Mouse (Mus musculus) CD4-positive helper T cell, adult 2 months (primary cell): ENCODE results near the gene Kcnn3.

ENCODE experiments used
- DNase-seq: peaks from one replicate; pipeline ENCODE4 v3.0.0-alpha.2; 2012; ENCODE audit warnings: low read depth, missing footprints, low spot score

Gene Kcnn3

GRCm38 (mm10) chr3:89613526-89614523 lies 93.9 kb downstream of the Kcnn3 start:
- no peak for DNase-seq

- peak; percentile 17 for DNase-seq
Measured at GRCm38 (mm10) chr3:89616861-89617260, 96.9 kb downstream of the Kcnn3 start.

DNA sequence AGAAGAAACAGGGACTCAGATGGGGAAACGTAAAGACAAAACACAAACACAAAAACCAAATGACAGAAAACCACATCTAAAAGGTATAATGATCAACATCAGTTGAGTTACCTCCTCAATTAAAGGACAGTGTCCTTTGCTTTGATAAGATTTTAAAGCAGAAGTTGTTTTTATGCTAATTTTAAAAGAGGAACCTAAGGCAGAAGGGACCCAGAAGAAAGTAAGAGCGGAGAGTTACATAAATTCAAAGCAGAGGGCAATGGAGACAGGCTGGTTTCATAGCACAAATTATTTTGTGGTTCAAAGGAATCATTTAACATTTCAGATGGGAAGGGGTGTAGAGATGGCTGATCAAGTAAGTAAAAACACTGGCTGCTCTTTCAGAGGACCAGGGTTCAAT lies 97.4 kb downstream of the Kcnn3 start:
- DNase-seq = no peak

- no peak for DNase-seq
Measured at GRCm38 (mm10) chr3:89622825-89623224, 102.9 kb downstream of the Kcnn3 start.

DNA sequence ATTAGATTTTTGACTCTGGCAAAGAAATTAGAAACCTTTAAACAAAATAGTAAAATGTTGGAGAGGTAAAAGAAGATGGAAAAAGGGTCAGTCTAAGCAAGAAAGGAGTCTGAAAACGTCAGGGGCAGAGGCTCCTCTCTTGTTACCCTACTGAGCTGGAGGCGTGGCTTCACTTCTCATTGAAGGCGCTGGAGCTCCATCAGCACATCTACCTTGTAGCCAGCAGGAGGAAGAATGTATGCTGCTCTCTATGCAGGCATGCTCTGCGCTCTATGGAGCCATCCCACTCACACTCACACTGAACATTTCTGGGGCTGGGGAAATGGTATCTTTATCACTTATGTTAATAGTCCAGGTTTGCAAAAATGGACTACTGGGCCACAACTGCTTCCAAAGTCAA lies 103.6 kb downstream of the Kcnn3 start:
- no peak for DNase-seq

DNA sequence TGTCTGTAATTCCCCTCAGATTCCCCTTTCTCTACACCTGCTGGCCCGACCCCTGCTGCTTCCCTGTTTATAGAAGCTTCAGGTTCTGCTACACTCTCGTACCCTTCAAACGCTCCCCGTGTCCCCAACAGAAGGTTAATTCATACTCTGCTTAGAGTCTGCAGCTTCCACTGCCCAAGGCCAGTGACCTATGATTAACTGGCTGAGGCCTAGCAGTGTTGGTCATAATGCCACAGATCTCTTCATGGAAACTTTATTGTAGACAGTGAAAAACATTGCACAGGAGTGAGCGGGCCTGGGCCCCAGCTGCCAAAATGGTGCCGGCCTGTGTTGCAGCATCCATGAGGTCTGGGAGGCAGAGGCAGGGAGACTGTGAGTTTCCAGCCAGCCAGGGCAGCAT lies 104.0 kb downstream of the Kcnn3 start:
- DNase-seq = no peak

- DNase-seq = no peak
Measured at GRCm38 (mm10) chr3:89624814-89625445, 105.0 kb downstream of the Kcnn3 start.

DNA sequence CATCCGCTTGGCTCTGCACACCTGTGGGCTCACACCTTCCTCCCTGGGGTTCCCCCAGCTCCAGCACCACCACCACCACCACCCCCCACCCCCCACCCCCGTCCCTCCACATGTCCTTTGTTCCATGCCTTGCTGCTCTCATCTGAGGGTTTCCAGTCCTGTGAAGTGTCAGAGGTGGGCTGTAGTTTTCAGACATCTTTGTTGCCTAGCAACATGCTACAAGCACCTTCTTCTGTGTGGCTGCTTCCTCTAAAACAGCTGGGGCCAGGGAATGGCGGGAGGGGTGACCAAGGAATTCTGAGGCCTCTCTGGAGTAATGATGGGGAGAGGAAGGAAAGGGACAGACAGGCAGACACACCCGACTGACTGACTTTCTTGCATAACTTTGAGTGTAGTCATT lies 106.6 kb downstream of the Kcnn3 start:
- no peak for DNase-seq

- DNase-seq = no peak
Measured at GRCm38 (mm10) chr3:89629811-89630210, 109.8 kb downstream of the Kcnn3 start.

DNA sequence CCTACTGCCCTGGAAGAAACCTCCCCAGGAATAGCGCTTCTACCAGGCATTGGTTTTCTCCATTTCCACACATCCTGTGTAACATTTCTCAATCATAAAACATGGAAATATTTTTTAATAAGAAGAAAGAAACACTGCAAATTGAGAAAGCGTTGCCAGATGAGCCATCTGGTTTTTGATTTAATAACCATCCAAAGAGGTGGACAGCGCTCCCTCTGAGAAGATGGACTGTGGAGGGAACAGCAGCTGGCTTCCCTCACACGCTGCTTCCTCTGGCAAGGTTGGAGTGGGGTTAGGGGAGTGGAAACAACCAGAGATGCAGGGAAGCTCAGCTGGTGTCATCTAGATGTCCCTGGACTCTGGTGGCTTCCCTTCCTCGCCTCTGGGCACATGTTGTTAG lies 111.8 kb downstream of the Kcnn3 start:
- DNase-seq = no peak

GRCm38 (mm10) chr3:89633531-89633930 lies 113.6 kb downstream of the Kcnn3 start:
- DNase-seq = no peak

DNA sequence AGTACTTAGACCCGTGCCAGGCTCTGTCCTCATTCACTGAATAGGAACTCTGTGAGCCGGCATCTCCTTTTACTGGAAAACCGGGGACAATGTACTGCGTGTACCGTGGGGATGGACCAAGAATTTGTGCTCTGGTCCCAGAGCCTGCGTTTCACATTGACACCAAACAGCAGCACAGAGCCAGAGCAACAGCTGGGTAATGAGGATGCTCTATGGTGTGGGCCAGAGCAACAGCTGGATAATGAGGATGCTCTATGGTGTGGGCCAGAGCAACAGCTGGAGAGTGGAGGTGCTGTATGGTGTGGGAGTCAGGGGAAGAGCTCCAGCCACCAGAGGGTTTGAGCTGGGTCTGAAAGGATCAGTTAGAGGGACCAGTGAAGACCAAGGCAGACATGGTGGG lies 114.0 kb downstream of the Kcnn3 start:
- no peak for DNase-seq

GRCm38 (mm10) chr3:89640804-89641203 lies 120.8 kb downstream of the Kcnn3 start:
- DNase-seq = peak; percentile 16

DNA sequence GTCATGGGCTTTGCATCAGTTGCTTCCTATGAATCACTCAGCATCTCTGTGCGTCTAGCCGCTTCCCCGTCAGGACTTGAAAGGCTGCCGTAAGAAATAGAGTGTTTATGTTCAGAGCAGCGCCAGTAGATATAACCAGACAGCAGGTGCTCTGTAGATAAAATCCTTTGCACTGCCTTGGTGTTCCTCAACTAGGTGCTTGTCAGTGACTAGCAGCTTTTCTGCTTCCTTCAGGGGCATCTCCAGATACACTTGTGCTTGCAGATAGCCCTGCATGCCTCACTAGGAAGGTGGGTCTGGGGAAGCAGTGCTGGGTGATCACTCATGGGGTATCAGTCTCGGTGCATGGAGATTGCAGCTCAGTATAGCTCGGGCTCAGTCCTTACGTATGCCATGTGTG lies 123.4 kb downstream of the Kcnn3 start:
- no peak for DNase-seq

DNA sequence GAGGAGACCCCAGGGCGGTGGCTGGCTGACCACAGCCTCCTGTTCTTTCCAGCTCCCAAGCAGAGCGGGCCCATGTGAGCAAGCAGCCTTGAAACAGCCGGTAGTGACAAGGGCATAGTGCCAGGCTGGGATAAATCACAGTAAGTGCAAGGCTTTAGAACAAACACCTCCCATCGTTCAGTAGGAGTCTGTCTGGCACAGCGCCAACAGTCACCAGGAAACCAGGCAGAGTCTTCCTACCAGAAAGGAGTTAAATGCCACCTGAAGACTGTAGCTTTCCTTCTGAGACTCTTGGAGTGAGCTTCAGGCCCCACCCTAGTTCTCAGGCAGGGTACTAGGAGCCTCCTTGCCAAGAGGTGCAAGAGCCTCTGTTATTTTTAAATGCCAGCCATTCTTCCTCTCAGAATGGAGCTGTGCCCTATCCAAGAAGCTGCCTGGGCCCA lies 126.9 kb downstream of the Kcnn3 start:
- no peak for DNase-seq

GRCm38 (mm10) chr3:89647268-89647874 lies 127.4 kb downstream of the Kcnn3 start:
- no peak for DNase-seq

GRCm38 (mm10) chr3:89649890-89650289 lies 129.9 kb downstream of the Kcnn3 start:
- no peak for DNase-seq

- DNase-seq = no peak
Measured at GRCm38 (mm10) chr3:89653231-89653954, 133.4 kb downstream of the Kcnn3 start.

DNA sequence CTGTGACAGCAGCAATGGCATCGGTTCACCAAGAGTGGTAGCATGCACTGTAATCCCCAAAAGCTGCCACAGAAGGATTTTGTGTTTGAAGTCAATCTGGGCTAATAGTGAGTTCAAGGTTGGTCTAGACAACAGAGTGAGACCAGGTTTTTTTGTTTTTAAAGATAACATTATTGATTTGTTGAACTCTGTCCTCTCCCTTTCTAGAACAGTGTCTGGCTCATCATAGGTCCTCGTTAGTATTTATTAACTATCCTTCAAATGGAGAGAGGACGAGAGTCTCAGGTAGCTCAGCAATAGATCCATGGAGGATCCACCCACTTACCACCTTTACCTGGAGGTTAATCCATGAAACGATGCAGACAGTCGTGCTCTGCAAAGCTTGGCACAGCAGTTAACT lies 137.1 kb downstream of the Kcnn3 start:
- no peak for DNase-seq

DNA sequence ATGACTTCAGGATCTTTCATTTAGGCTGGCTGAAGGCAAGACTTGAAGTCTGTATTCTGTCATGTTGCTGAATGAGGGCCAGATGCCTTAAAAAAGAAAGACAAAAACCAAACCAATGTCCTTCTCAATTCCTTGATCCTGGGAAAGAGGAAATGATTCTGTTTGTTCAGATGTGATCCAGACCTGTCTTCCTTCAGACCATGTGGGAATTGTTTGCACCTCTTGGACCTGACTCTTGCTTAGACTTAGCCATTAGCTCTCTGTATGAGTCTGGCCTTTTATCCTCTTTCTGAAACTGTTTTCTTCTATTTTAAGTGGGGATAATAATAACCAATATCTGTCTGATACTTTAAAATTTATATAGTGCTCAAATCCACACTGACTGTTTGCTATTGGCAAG lies 138.5 kb downstream of the Kcnn3 start:
- no peak for DNase-seq

DNA sequence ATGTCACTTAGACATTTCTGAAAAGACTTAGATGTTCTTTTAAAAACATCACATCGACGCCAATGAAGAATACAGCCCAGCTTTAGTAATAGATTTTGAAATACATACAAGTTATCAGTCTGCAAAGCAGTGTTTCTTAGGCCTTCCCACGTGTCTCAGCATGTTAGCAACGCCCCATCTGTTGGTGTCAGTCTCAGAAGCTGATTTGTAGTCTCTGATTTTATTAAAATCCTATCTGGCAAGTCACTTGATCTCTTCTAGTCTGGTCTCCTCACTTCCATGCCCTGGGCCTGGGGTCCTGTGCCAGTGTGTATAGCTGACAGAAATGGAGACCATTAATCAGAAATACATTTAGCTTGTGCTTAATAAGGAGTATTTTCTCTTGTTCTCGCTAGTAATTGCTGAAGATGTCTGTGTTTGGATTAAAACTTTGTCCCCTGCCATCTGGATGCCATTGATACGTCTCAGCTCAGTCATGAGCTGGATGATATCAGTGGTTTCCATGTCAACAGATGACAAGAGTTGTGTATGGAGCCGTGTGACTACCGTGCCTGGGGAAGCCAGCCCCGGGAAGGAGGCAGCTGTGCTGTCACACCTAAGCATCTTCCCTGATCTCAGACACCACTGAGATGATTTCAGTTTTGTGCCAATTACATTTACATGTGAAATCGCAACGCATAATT lies 140.1 kb downstream of the Kcnn3 start:
- DNase-seq = no peak
